In the genomic region with DNA sequence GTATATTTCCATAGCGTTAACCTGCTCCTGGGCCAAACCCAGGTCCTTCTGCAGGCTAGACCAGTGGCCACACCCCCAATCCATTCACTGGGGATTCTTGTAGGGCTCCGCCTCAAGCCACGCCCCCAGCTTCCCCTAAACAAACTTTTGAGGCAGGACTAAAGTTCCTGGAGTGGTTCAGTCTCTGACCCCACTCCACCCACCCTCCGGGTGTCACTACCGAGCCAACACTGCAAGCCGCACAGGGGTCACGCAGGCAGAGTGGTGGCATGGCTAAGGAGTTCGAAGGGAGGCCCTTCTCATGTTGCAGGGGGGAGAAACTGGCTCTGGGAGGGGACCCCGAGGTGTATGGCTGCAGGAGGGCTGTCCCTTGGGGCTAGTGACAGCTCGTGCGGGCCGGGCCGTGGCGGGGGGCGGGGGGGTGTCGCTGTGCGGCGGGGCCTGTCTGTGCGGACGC, we compare ENCODE assay signal across 7 mouse cellular contexts. TPM values are rescaled to one million over a fixed set of nuclear protein-coding genes. Genes with fewer than 3 reads are reported as not detected.
DNase-seq lines count a peak whose midpoint lies in the region; ATAC-seq lines count a peak whose summit lies in the region.

No protein-coding gene starts in this region.

- DNase-seq in adrenal gland, adult 18-20 months (ENCODE audit: low spot score in 2 of 2) = peak; percentile 80 to 82
- peak; percentile 59 to 61 for DNase-seq in cerebellum, postnatal 36 days
- peak; percentile 86 for DNase-seq in gastrocnemius, postnatal 14 days
- peak; percentile 89 for DNase-seq in induced T-regulatory cell, adult 2 months (ENCODE audit: low read depth)
- DNase-seq in liver = peak; percentile 90
- peak; percentile 89 to 94 for DNase-seq in spleen, postnatal 36 days (ENCODE audit: low spot score in 2 of 2)

- peak overlapping the region; percentile 75 for H3K4me3 ChIP-seq in midbrain, embryonic 16.5 days (ENCODE audit: low read depth, low read length)

- peak overlapping the region; percentile 91 for H3K9ac ChIP-seq in midbrain, embryonic 16.5 days (ENCODE audit: low read depth, low read length)

- 0 out of 2 replicates have a peak, but pooled peaks have one; percentile 1 for ATAC-seq in midbrain, embryonic 16.5 days

- H3K27me3 ChIP-seq in midbrain, embryonic 16.5 days (ENCODE audit: control insufficient read depth, insufficient read depth, low read depth, low read length) = peaks cover 14% of the 10 kb centered on the region

- peak overlapping the region; percentile 94 for H3K27ac ChIP-seq in midbrain, embryonic 16.5 days (ENCODE audit: low read length)

- H3K4me2 ChIP-seq in midbrain, embryonic 16.5 days (ENCODE audit: low read length) = peak overlapping the region; percentile 89

- H3K4me1 ChIP-seq in midbrain, embryonic 16.5 days (ENCODE audit: control insufficient read depth, insufficient read depth, low read length) = peaks cover 48% of the 10 kb centered on the region

- 0% methylated on average over 17 of the region's 20 CpGs for WGBS in midbrain, embryonic 16.5 days

- no peaks in the 10 kb centered on the region for H3K9me3 ChIP-seq in midbrain, embryonic 16.5 days (replicated peaks; ENCODE audit: control insufficient read depth, low read length, poor library complexity, severe bottlenecking)

- intact Hi-C loops in gastrocnemius, postnatal 14 days (cut with DNase I; ENCODE audit: low total_unique reads) = no loop called here

- H3K36me3 ChIP-seq in midbrain, embryonic 16.5 days (ENCODE audit: control insufficient read depth, insufficient read depth, low read length) = no peaks in the 10 kb centered on the region

RNA-seq across cellular contexts. Expression of a gene that starts 25.8 kb away (rescaled TPM):
- total RNA-seq in adrenal gland, adult 18-20 months (2021) = 10 to 100 TPM; 69.1 to 78.7 TPM
- 100 to 1,000 TPM; 262 to 320 TPM for total RNA-seq in gastrocnemius, postnatal 14 days (2021)
- polyA plus RNA-seq in midbrain, embryonic 16.5 days (2015; fragmentation: Nextera tagmentation; extraction: Ambion mirVana) = 15.4 and 17.2 TPM in 2 replicates

RNA-seq across cellular contexts. Expression of a gene that starts 36.8 kb away (rescaled TPM):
- 1 to 10 TPM; 1.1 to 1.2 TPM for total RNA-seq in adrenal gland, adult 18-20 months (2021)
- under 1 TPM; 0.45 to 0.91 TPM for total RNA-seq in gastrocnemius, postnatal 14 days (2021)
- 1.2 and 1.4 TPM in 2 replicates for polyA plus RNA-seq in midbrain, embryonic 16.5 days (2015; fragmentation: Nextera tagmentation; extraction: Ambion mirVana)

RNA-seq across cellular contexts. Expression of a gene that starts 40.8 kb away (rescaled TPM):
- 1 to 10 TPM; 1.4 to 2.6 TPM for total RNA-seq in adrenal gland, adult 18-20 months (2021)
- total RNA-seq in gastrocnemius, postnatal 14 days (2021) = under 1 TPM in 1 of 2 experiments, not detected in 1; 0.80 TPM
- 2.3 and 3.3 TPM in 2 replicates for polyA plus RNA-seq in midbrain, embryonic 16.5 days (2015; fragmentation: Nextera tagmentation; extraction: Ambion mirVana)

RNA-seq across cellular contexts. Expression of a gene that starts 45.4 kb away (rescaled TPM):
- total RNA-seq in adrenal gland, adult 18-20 months (2021) = 1 to 10 TPM; 1.5 to 1.9 TPM
- total RNA-seq in gastrocnemius, postnatal 14 days (2021) = under 1 TPM; 0.41 to 0.47 TPM
- polyA plus RNA-seq in midbrain, embryonic 16.5 days (2015; fragmentation: Nextera tagmentation; extraction: Ambion mirVana) = 6.1 and 8.2 TPM in 2 replicates

RNA-seq across cellular contexts. Expression of a gene that starts 45.4 kb away (rescaled TPM):
- total RNA-seq in adrenal gland, adult 18-20 months (2021) = 10 to 100 TPM; 49.1 to 50.5 TPM
- total RNA-seq in gastrocnemius, postnatal 14 days (2021) = 10 to 100 TPM; 38.6 to 39.8 TPM
- polyA plus RNA-seq in midbrain, embryonic 16.5 days (2015; fragmentation: Nextera tagmentation; extraction: Ambion mirVana) = 77.5 and 86.2 TPM in 2 replicates

Comparison
In these comparisons a context has a peak if more than half of its experiments do, and no peak if none do; other contexts are left out.
1. Peak in every context shown above with its lines: DNase-seq, ATAC-seq, H3K4me3 ChIP-seq and H3K27ac ChIP-seq.